Mouse (Mus musculus) embryonic fibroblast, embryonic 13.5 days (primary cell): Measurements from ENCODE around the gene Grin1.

ENCODE experiments used
- CTCF ChIP-seq: IDR thresholded peaks from 2 replicates; pipeline ENCODE4 v1.5.1; 2011; ENCODE audit warnings: mild to moderate bottlenecking, control low read depth, low read length, moderate library complexity, borderline replicate concordance; ENCODE audit not compliant: insufficient read depth
- POLR2A ChIP-seq: IDR thresholded peaks from 2 replicates; pipeline ENCODE4 v1.6.1; 2011; ENCODE audit warnings: low read depth, mild to moderate bottlenecking, control low read depth, low read length, moderate library complexity

DNA sequence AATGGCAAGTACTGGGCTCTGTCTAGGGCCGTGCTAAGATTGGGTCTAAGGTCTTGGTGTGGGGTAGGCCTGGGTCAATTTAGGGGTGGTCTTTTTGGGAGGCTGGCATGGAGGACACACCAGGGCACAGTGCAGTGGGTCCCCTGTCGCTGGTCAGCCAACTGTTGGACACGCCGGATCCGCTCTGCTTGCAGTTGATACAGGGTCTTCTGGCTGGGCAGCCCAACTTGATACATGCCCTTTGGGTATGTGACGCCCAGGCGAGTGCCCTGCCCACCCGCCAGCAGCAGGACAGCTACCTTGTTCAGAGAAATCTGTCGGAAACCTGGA, 45.7 kb upstream of the Grin1 start:
- TF ChIP-seq CTCF (no peak), POLR2A (no peak)
